Mouse (Mus musculus) MEL (cell line): ENCODE results near the gene E330009J07Rik. TPM values are rescaled to one million over a fixed set of nuclear protein-coding genes. Genes with fewer than 3 reads are reported as not detected.
A peak's percentile ranks its signal among the peaks of the same experiment; 100 is the strongest.

Source experiments
- DNase-seq: peaks from one replicate; pipeline ENCODE4 v3.0.0; 2011; ENCODE audit warnings: low read depth, low spot score
- H3K27ac ChIP-seq: 2 replicates; pipeline ENCODE4 v1.5.1; 2012; ENCODE audit warnings: low read depth, mild to moderate bottlenecking, control low read depth, low read length, moderate library complexity; ENCODE audit not compliant: control insufficient read depth
- H3K27me3 ChIP-seq, 2 experiments: fragments of 150-350 bp in 1 of 2; sonication (generic) in 1 of 2; 2 replicates each; pipeline ENCODE4 v1.6.1; 2012; ENCODE audit warnings: low read length in 2 of 2, mild to moderate bottlenecking in 2 of 2, improper control_type of control experiment in 1 of 2, moderate library complexity in 1 of 2; ENCODE audit not compliant: insufficient read depth in 2 of 2, control insufficient read depth in 1 of 2
- H3K36me3 ChIP-seq, 2 experiments: 2 replicates each; pipeline ENCODE4 v1.6.1; 2012 to 2014; ENCODE audit warnings: low read length in 2 of 2, improper control_type of control experiment in 1 of 2, inconsistent platforms in 1 of 2, mild to moderate bottlenecking in 1 of 2; ENCODE audit not compliant: insufficient read depth in 2 of 2, control insufficient read depth in 1 of 2
- H3K4me1 ChIP-seq, 2 experiments: fragments of 150-350 bp in 1 of 2; sonication (generic) in 1 of 2; 2 replicates each; pipeline ENCODE4 v1.6.1; 2012; ENCODE audit warnings: low read length in 2 of 2, improper control_type of control experiment in 1 of 2, mild to moderate bottlenecking in 1 of 2; ENCODE audit not compliant: insufficient read depth in 2 of 2, control insufficient read depth in 1 of 2
- H3K4me3 ChIP-seq, 2 experiments: fragments of 150-350 bp in 1 of 2; sonication (generic) in 1 of 2; 2 replicates each; pipeline ENCODE4 v1.5.1; 2012; ENCODE audit warnings: low read depth in 2 of 2, low read length in 2 of 2, mild to moderate bottlenecking in 2 of 2, moderate library complexity in 2 of 2, control low read depth in 1 of 2, improper control_type of control experiment in 1 of 2; ENCODE audit not compliant: control insufficient read depth in 1 of 2, insufficient read depth in 1 of 2
- H3K79me2 ChIP-seq: 2 replicates; pipeline ENCODE4 v1.6.1; 2012; ENCODE audit warnings: mild to moderate bottlenecking, low read length, moderate library complexity; ENCODE audit not compliant: control insufficient read depth, poor library complexity, insufficient read depth
- H3K9ac ChIP-seq: 2 replicates; pipeline ENCODE4 v1.6.1; 2012; ENCODE audit warnings: low read depth, mild to moderate bottlenecking, control low read depth, low read length, moderate library complexity; ENCODE audit not compliant: control insufficient read depth, poor library complexity, severe bottlenecking
- H3K9me3 ChIP-seq: fragments of 150-350 bp; sonication (generic); replicated peaks from 2 replicates; pipeline ENCODE4 v1.6.1; 2012; ENCODE audit warnings: mild to moderate bottlenecking, low read length, improper control_type of control experiment, moderate library complexity; ENCODE audit not compliant: insufficient read depth
- CHD2 ChIP-seq: IDR thresholded peaks from 2 replicates; pipeline ENCODE4 v1.6.1; 2011; ENCODE audit warnings: low read length, improper control_type of control experiment
- ELF1 ChIP-seq: IDR thresholded peaks from 2 replicates; pipeline ENCODE4 v1.6.1; 2014; ENCODE audit warnings: low read depth, mild to moderate bottlenecking, inconsistent platforms, low read length, improper control_type of control experiment, moderate library complexity
- EP300 ChIP-seq, 2 experiments: IDR thresholded peaks; 2 replicates each; pipeline ENCODE4 v1.6.1; 2011; ENCODE audit warnings: improper control_type of control experiment in 2 of 2, low read length in 2 of 2, low read depth in 1 of 2, mild to moderate bottlenecking in 1 of 2
- ETS1 ChIP-seq: IDR thresholded peaks from 2 replicates; pipeline ENCODE4 v1.6.1; 2012; ENCODE audit warnings: low read depth, mild to moderate bottlenecking, inconsistent platforms, low read length, improper control_type of control experiment, moderate library complexity
- GATA1 ChIP-seq: IDR thresholded peaks from 2 replicates; pipeline ENCODE4 v1.6.1; 2011; ENCODE audit warnings: low read depth, low read length, improper control_type of control experiment
- JUND ChIP-seq: IDR thresholded peaks from 2 replicates; pipeline ENCODE4 v1.6.1; 2011; ENCODE audit warnings: low read depth, mild to moderate bottlenecking, improper control_type of control experiment, low read length
- KAT2A ChIP-seq: conservative IDR thresholded peaks from 2 replicates; pipeline ENCODE4 v1.6.1; 2012; ENCODE audit warnings: low read depth, low read length, improper control_type of control experiment, inconsistent platforms
- MXI1 ChIP-seq: IDR thresholded peaks from 2 replicates; pipeline ENCODE4 v1.6.1; 2011; ENCODE audit warnings: mild to moderate bottlenecking, low read depth, low read length, improper control_type of control experiment
- MYB ChIP-seq: IDR thresholded peaks from 2 replicates; pipeline ENCODE4 v1.6.1; 2011; ENCODE audit warnings: mild to moderate bottlenecking, low read depth, low read length, improper control_type of control experiment
- MYC ChIP-seq: IDR thresholded peaks from 2 replicates; pipeline ENCODE4 v1.6.1; 2011; ENCODE audit warnings: low read depth, mild to moderate bottlenecking, low read length, improper control_type of control experiment, moderate library complexity
- NELFE ChIP-seq: IDR thresholded peaks from 2 replicates; pipeline ENCODE4 v1.6.1; 2011; ENCODE audit warnings: low read depth, low read length, improper control_type of control experiment
- NRF1 ChIP-seq: IDR thresholded peaks from 2 replicates; pipeline ENCODE4 v1.6.1; 2014; ENCODE audit warnings: low read depth, mild to moderate bottlenecking, inconsistent platforms, low read length, improper control_type of control experiment, moderate library complexity; ENCODE audit not compliant: poor library complexity, insufficient read depth, severe bottlenecking
- POLR2A ChIP-seq, 2 experiments: IDR thresholded peaks; 2 replicates each; pipeline ENCODE4 v1.6.1; 2011 to 2012; ENCODE audit warnings: low read length in 2 of 2, mild to moderate bottlenecking in 2 of 2, control low read depth in 1 of 2, improper control_type of control experiment in 1 of 2, low read depth in 1 of 2, moderate library complexity in 1 of 2; ENCODE audit not compliant: control insufficient read depth in 1 of 2, insufficient read depth in 1 of 2, poor library complexity in 1 of 2
- POLR2AphosphoS2 ChIP-seq: IDR thresholded peaks from 2 replicates; pipeline ENCODE4 v1.6.1; 2011; ENCODE audit warnings: low read length, improper control_type of control experiment
- POLR2AphosphoS5 ChIP-seq: IDR thresholded peaks from 2 replicates; pipeline ENCODE4 v1.6.1; 2012; ENCODE audit warnings: low read depth, borderline replicate concordance, mild to moderate bottlenecking, inconsistent platforms, low read length, moderate library complexity, mixed read lengths
- RCOR1 ChIP-seq: IDR thresholded peaks from 2 replicates; pipeline ENCODE4 v1.6.1; 2012; ENCODE audit warnings: low read depth, mild to moderate bottlenecking, inconsistent platforms, low read length, improper control_type of control experiment
- SMC3 ChIP-seq: IDR thresholded peaks from 2 replicates; pipeline ENCODE4 v1.6.1; 2011; ENCODE audit warnings: low read depth, low read length, improper control_type of control experiment
- UBTF ChIP-seq: IDR thresholded peaks from 2 replicates; pipeline ENCODE4 v1.6.1; 2012; ENCODE audit warnings: low read depth, mild to moderate bottlenecking, inconsistent platforms, low read length, improper control_type of control experiment, moderate library complexity, borderline replicate concordance; ENCODE audit not compliant: insufficient read depth
- ZKSCAN1 ChIP-seq: IDR thresholded peaks from 2 replicates; pipeline ENCODE4 v1.6.1; 2012; ENCODE audit warnings: low read depth, mild to moderate bottlenecking, inconsistent platforms, low read length, improper control_type of control experiment, moderate library complexity
- ZNF384 ChIP-seq: IDR thresholded peaks from 2 replicates; pipeline ENCODE4 v1.6.1; 2012; ENCODE audit warnings: low read depth, mild to moderate bottlenecking, inconsistent platforms, low read length, improper control_type of control experiment
- polyA plus RNA-seq, 2 experiments: library from polyadenylated mRNA; stranded (reverse) in 1 of 2; unstranded in 1 of 2; fragments of >175 nt in 1 of 2; fragments of >200 nt in 1 of 2; gene quantifications; 2 replicates each; pipeline versions ENCODE4 v1.2.1 to v1.2.4; 2012; ENCODE audit warnings: low replicate concordance in 2 of 2, low read depth in 1 of 2; ENCODE audit not compliant: insufficient read length in 2 of 2, insufficient read depth in 1 of 2, missing spikeins in 1 of 2
- total RNA-seq: library from RNA; depleted of rRNA; stranded (reverse); fragments of 300-350 nt; gene quantifications from 2 replicates; pipeline ENCODE4 v1.2.3, GENCODE M21; 2012

Gene E330009J07Rik
- total and polyA plus RNA-seq, 3 experiments = 5.9 to 6.4 TPM; not detected in 1

- no peaks in the 10 kb centered on the region for H3K79me2 ChIP-seq
- H3K4me1 ChIP-seq = peaks cover 4 to 20% of the 10 kb centered on the region in 2 experiments
- H3K27ac ChIP-seq = no peak overlapping the region; the same call in 1 of the 2 replicates
- H3K9me3 ChIP-seq = no peaks in the 10 kb centered on the region
- TF ChIP-seq SMC3 (no peak), JUND (no peak), POLR2A (IDR thresholded peaks at IDR 0.05; ENCODE audit: control insufficient read depth in 1 of 2, insufficient read depth in 1 of 2, low read depth in 1 of 2, low read length in 2 of 2, poor library complexity in 1 of 2) (no peak), EP300 (IDR thresholded peaks at IDR 0.05; ENCODE audit: low read depth in 1 of 2, low read length in 2 of 2) (peak; percentile 67 to 87), RCOR1 (0 out of 2 replicates have a peak, but pooled peaks have one; percentile 20), MXI1 (no peak), KAT2A (no peak), ELF1 (peak; percentile 44; the same call in 1 of the 2 replicates), ZKSCAN1 (no peak), CHD2 (no peak), ETS1 (peak; percentile 11; the same call in 1 of the 2 replicates), NELFE (no peak), UBTF (no peak), GATA1 (peak; percentile 70)
- H3K27me3 ChIP-seq = no peaks in the 10 kb centered on the region
- no peak overlapping the region for H3K9ac ChIP-seq
- DNase-seq = peak; percentile 77
- no peak overlapping the region for H3K4me3 ChIP-seq
- peaks cover 0 to 14% of the 10 kb centered on the region in 2 experiments; a peak in 3 of 4 replicates for H3K36me3 ChIP-seq
Observed at GRCm38 (mm10) chr6:40411085-40411484, 24.9 kb downstream of the E330009J07Rik start.

- Histone ChIP-seq H3K36me3 (peaks cover 0 to 4% of the 10 kb centered on the region in 2 experiments; a peak in 2 of 4 replicates), H3K4me3 (no peak overlapping the region), H3K27me3 (no peaks in the 10 kb centered on the region), H3K9ac (no peak overlapping the region), H3K9me3 (no peaks in the 10 kb centered on the region), H3K4me1 (no peaks in the 10 kb centered on the region), H3K27ac (no peak overlapping the region), H3K79me2 (no peaks in the 10 kb centered on the region)
- TF ChIP-seq CHD2 (no peak), ZNF384 (no peak), NRF1 (no peak), POLR2AphosphoS5 (no peak), MYC (no peak), ZKSCAN1 (no peak), MYB (no peak), EP300 (IDR thresholded peaks at IDR 0.05; ENCODE audit: low read depth in 1 of 2, low read length in 2 of 2) (no peak), POLR2AphosphoS2 (no peak)
- DNase-seq = no peak
Observed at GRCm38 (mm10) chr6:40403640-40404285, 32.2 kb downstream of the E330009J07Rik start.
